Mouse (Mus musculus): Measurements from ENCODE around the gene Ccdc171.
"Not testable (repeated sequence)": the region's sequence is repeated elsewhere in the genome, so short reads cannot be mapped to it uniquely, and the experiment has no call there.

Ccdc171 gene

GRCm38 (mm10) chr4:83526270-83526987 lies 1.1 kb downstream of the Ccdc171 start:
- no peak for DNase-seq

GRCm38 (mm10) chr4:83526988-83527334 lies 1.6 kb downstream of the Ccdc171 start:
- DNase-seq: no peak

GRCm38 (mm10) chr4:83527921-83528320 lies 2.6 kb downstream of the Ccdc171 start:
- peak; percentile 31 to 67 for DNase-seq

- not testable (repeated sequence) for DNase-seq
Observed at GRCm38 (mm10) chr4:83530060-83530459, 4.7 kb downstream of the Ccdc171 start.

GRCm38 (mm10) chr4:83533168-83533911 lies 8.0 kb downstream of the Ccdc171 start:
- DNase-seq: no peak

GRCm38 (mm10) chr4:83534024-83534423 lies 8.7 kb downstream of the Ccdc171 start:
- no peak for DNase-seq

GRCm38 (mm10) chr4:83549501-83549900 lies 24.2 kb downstream of the Ccdc171 start:
- DNase-seq: peak; percentile 5 to 12

- DNase-seq: peak in 1 of 2 experiments; percentile 9
Observed at GRCm38 (mm10) chr4:83567190-83568113, 42.1 kb downstream of the Ccdc171 start.

GRCm38 (mm10) chr4:83568145-83568544 lies 42.8 kb downstream of the Ccdc171 start:
- peak; percentile 20 to 56 for DNase-seq

- DNase-seq: peak in 1 of 2 experiments; percentile 16
Observed at GRCm38 (mm10) chr4:83570569-83570968, 45.2 kb downstream of the Ccdc171 start.

- DNase-seq: no peak
Observed at GRCm38 (mm10) chr4:83571033-83571432, 45.7 kb downstream of the Ccdc171 start.

- DNase-seq: no peak
Observed at GRCm38 (mm10) chr4:83572521-83572920, 47.2 kb downstream of the Ccdc171 start.

- no peak for DNase-seq
Observed at GRCm38 (mm10) chr4:83576315-83576714, 51.0 kb downstream of the Ccdc171 start.

GRCm38 (mm10) chr4:83580157-83580556 lies 54.8 kb downstream of the Ccdc171 start:
- no peak for DNase-seq

- no peak for DNase-seq
Observed at GRCm38 (mm10) chr4:83587563-83587962, 62.2 kb downstream of the Ccdc171 start.

GRCm38 (mm10) chr4:83596486-83596885 lies 71.1 kb downstream of the Ccdc171 start:
- DNase-seq: peak; percentile 5 to 7

GRCm38 (mm10) chr4:83611111-83611510 lies 85.8 kb downstream of the Ccdc171 start:
- no peak for DNase-seq

GRCm38 (mm10) chr4:83623021-83623711 lies 97.8 kb downstream of the Ccdc171 start:
- DNase-seq: not testable (repeated sequence)

GRCm38 (mm10) chr4:83623732-83624131 lies 98.4 kb downstream of the Ccdc171 start:
- DNase-seq: no peak

- DNase-seq: no peak
Observed at GRCm38 (mm10) chr4:83651453-83651852, 126.1 kb downstream of the Ccdc171 start.

GRCm38 (mm10) chr4:83655396-83655795 lies 130.1 kb downstream of the Ccdc171 start:
- no peak for DNase-seq

- peak; percentile 37 to 63 for DNase-seq
Observed at GRCm38 (mm10) chr4:83656571-83656970, 131.2 kb downstream of the Ccdc171 start.

Data from cerebellum, postnatal 14 days (tissue).